Mouse (Mus musculus): Measurements from ENCODE around the gene Sipa1.

DNA sequence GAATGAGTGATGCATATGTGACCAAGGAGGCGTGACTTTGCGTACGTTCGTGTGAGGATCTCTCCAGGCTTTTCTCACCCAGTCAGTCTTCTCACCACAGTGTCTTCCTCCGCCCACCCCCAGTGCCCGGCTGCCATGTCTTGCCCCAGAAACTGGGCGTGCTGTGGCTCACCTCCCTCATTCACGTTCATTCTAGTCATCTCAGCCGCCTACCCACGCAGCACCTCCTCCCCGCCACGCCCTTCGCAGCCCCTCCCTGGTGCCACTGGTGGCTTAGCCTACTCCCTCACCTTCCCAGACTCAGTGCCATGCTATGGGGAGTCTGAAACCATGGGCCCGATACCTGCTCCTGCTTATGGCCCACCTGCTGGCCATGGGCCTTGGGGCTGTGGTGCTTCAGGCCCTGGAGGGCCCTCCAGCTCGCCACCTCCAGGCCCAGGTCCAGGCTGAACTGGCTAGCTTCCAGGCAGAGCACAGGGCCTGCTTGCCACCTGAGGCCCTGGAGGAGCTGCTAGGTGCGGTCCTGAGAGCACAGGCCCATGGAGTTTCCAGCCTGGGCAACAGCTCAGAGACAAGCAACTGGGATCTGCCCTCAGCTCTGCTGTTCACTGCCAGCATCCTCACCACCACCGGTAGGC is 40.8 kb upstream of the Sipa1 start, which contains the start of gene Kcnk7:
- TF ChIP-seq CTCF (IDR thresholded peaks at IDR 0.05 in 2 of 3, conservative IDR thresholded peaks at IDR 0.05 in 1 of 3; ENCODE audit: control insufficient read depth in 1 of 3, insufficient read depth in 1 of 3, low read depth in 2 of 3, low read length in 3 of 3, poor library complexity in 1 of 3, severe bottlenecking in 1 of 3) (no peak), CHD2 (IDR thresholded peaks at IDR 0.05; ENCODE audit: low read length) (no peak), MYB (IDR thresholded peaks at IDR 0.05; ENCODE audit: low read depth, low read length) (no peak), ZMIZ1 (IDR thresholded peaks at IDR 0.05; ENCODE audit: low read depth, low read length) (no peak), POLR2A (IDR thresholded peaks at IDR 0.05; ENCODE audit: control insufficient read depth in 1 of 2, insufficient read depth in 1 of 2, low read depth in 1 of 2, low read length in 2 of 2, poor library complexity in 1 of 2) (no peak)

All from MEL (cell line).